Mouse (Mus musculus): Measurements from ENCODE around the gene Sf3b5.

Gene Sf3b5

DNA sequence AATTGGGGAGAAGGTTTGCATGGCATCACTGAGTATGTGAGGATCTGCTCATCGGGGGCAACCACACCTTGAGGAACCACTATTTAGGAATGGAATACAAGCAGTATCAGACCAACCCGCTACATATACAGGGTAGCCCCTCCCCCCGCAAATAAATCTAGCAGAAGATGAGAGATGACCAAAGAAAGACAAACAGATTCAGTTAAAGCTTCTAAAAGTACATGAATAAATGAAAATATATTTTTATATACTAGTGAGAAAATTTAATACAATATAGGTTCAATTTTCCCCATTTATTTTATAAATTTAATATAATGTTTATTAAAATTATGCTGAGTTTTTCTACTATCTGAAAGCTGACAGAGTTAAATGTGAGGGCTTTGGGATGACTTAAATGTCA is at the start of gene Sf3b5:
Gene Sf3b5 (plus strand): TSS at position 301 of the 400 bp plus-strand sequence.
- DNase-seq (ENCODE audit: low spot score) = no peak

DNA sequence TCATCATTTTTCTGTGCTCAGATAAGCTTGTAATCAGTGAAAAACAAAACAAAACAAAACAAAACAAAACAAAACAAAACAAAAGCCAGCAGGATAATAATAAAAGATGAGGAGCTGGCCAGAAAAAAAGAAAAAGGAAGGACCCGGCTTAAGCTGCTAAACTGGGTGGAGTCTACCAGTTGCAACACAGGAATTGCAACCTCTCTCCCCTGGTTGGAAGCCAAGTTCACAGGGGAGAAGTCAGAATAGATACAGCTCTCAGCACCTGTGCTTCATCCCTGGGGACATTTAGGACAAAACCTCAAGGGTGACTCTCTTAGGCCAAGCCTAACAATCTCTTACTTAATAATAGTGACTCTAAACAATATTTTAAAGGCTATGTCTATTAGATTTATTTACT is 49.3 kb upstream of the Sf3b5 start:
- no peak for DNase-seq (ENCODE audit: low spot score)

DNA sequence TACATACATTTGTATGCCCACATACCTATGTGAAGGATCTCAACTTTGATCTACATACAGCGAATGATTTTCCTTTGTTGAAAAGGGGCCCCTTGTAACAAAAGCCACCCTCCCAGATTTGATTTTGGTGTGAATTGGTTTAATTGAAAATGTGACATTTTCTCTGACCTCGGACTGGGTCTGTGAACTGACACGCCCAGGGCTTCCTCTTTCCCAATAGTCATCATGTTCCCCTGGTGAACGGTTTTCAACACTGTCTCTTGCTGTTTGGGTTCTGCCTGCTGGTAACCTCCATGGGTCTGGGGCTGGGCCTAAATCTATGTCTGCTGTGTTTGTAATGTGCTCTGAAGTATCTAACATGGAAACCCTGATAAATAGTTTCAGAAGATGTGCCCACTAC is 47.9 kb upstream of the Sf3b5 start:
- DNase-seq (ENCODE audit: low spot score) = no peak

DNA sequence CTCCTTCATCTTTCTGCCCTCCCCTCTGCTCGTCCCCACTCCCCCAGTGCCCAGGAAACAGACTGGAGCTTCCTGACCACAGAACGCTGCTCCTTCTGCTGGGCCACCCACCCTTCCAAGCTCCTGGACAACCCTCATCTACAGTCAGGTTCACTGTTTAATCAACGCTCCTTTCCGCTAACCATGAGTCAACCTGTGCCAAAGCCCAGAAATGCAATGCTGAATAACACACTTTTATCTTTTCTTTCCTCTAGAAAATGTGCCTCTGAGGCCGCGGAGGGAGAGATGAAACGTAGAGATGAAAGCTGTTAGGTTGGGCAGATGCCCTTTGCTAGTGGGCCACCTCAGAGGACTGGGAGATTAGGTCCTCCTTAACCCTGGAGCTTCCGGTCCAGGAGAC is 43.6 kb upstream of the Sf3b5 start:
- no peak for DNase-seq (ENCODE audit: low spot score)

DNA sequence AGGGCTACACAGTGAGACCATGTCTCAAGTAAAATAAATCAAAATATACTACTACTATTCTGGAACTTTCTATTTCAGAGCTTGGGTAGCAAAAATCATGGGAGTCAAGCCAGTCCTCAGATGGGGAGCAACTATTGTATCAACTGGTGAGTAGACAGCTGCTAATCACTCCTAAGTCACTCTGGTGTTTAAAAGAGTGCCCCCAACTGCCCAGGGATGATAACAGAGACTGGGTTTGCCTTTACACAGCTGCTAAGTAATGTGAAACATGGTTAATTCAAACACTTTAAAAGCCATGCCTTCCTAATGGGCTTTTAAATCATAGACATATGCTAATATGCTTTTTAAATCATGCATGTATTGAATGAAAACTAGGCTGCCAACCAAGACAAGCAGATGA is 42.9 kb upstream of the Sf3b5 start:
- no peak for DNase-seq (ENCODE audit: low spot score)

DNA sequence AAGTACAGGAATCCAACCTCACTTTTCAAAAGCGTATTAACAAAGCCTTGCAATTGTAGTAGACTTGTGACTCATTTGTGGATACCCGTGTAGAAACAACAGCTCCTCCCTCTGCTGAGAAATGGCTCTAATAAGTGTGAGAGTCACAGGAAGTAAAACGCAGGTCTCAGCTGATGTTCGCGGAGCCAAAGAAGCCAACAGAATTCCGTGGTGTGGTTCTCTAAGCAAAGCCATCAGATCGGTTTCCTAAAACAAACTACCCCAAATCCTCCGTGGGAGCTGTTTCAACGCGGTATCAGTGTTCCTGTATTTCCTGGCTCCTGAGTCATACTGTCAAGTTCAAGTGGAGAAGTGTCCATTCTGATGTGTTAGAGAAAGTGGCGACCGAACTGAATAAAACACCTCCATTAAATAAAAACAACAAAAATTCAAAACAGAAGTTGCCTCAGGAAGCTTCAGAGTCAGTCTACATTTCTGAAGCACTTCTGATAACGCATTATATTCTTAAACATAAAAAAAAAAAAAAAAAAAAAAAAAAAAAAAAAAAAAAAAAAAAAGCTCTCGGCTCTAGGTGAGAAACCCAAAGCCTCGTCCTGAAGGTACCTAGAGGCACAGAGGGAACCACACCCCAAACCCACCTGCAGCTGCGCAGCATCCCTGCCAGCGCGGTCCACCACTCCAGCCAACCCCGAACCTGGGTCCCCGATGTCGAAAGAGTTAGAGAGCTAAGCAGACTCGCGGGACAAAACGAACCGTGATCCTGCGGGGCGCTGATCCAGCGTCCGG is 41.6 kb upstream of the Sf3b5 start:
- DNase-seq (ENCODE audit: low spot score) = no peak

DNA sequence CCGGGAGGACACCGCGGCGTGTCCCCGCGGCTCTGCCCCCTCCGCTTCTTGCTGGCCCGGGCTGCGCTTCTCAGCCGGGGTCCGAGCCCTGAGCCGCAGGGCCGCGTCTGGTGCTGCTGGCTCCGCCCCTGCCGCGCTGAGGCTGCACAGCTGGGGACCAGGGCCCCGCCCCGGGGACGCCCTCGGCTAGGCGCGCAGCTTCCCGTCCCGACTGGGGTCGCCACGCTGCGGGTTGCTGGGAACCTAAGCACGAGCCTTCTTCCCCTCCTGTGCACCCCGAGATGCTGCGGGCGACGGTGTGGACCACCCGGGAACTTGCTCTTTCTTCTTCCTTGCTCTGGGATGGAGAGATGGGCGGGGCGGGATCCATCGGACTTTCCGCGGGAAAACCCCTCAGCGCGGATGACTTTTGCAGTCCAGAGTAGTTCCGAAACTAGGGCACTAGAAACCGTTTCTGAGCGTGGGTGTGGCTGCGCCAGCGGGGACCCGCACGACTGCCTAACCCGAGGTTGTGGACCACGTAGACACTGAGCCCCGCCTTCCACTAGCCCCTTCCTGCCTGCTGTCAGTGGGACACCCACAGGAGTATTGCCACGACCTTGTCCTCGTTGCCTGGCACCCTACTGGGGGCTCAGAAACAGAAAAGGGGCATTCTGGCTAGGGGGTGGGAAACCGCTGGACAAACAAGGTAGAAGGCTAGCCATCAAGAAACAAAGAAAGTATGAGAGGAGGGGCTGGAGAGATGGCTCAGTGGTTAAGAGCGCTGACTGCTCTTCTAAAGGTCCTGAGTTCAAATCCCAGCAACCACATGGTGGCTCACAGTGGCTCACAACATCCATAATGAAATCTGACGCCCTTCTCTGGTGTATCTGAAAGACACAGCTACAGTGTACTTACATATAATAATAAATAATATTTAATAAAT is 40.7 kb upstream of the Sf3b5 start, which contains the start of gene Stx11:
Gene Stx11 (minus strand): TSS at position 148 of the 925 bp plus-strand sequence.
- DNase-seq (ENCODE audit: low spot score) = peak; percentile 21

DNA sequence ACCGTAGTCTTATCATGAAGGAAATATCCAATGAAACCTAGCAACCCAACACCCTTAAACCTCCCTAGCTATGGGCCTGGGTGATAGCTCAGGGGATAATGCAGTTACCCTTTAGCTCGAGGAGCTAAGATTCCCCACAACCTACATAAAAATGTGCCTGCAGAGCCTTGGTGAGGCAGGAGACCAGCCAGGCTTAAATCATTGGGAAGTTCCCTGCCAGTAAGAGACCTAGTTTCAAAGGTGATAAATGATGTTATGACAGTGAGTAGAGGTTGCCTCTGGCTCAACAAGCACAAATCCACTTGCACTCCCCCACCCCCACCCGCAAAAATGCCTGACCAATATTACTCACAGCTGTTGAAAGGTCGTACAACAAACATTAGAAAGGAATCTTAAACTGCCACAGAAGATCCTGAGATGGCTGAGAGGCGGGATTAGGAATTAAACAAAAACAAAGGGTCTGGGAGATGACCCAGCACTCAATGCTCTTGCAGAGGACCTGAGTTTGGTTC is 39.4 kb upstream of the Sf3b5 start:
- no peak for DNase-seq (ENCODE audit: low spot score)

DNA sequence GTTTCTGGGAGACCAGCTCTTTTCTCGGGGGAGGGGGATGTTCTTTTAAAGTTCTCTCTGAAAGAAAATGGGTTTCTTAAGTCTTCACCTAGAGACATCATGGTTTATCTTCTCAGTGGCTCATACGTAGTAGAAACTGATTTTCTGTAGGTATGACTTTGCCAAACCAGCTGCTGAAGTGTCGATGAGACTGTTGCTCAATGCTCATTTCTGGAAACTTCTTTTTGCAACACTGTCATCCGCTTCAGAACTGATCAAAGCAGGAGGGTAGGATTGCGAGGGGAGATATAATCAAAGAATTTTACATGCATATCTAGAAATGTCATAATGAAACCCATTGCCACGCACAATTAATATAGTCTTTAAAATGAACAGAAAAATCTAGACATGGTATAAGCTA is 30.6 kb upstream of the Sf3b5 start:
- DNase-seq (ENCODE audit: low spot score) = no peak

DNA sequence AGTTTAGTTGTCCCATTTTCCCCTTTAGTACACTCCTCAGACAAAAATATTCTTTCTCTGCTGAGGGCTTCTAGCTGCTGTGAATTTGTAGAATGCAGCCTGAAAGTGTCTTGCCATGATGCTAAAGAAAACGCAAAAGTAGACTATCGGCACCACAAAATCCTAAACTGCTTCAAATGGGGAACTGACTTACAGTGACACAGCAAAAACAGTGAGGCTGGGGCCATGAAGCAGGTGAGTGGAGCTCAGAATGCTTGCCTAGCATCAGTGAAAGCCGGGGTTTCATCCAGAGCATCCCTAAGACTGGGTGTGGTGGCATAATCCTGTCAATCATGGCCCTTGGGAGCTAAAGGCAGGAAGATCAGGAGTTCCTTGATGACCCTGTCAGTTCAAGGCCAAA is 29.7 kb upstream of the Sf3b5 start:
- DNase-seq (ENCODE audit: low spot score) = no peak

DNA sequence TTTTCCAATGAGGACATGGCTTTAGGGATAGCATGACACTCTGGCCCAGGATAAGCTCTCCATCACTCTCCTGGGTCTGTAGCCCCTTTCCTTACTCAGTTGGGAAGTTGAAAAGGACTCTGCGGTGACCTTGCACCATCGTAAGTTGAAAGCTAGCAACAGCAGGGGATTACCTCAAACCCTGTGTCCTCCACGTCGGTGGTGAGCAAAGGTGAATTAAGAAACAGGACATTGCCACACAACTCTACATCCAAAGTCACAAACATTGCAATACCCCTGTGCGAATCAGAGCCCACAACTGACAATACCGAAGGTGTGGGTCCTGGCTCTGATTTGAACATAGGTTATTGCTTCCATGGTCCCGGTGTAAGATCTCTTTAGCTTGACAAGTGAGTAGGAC is 29.2 kb upstream of the Sf3b5 start:
- no peak for DNase-seq (ENCODE audit: low spot score)

DNA sequence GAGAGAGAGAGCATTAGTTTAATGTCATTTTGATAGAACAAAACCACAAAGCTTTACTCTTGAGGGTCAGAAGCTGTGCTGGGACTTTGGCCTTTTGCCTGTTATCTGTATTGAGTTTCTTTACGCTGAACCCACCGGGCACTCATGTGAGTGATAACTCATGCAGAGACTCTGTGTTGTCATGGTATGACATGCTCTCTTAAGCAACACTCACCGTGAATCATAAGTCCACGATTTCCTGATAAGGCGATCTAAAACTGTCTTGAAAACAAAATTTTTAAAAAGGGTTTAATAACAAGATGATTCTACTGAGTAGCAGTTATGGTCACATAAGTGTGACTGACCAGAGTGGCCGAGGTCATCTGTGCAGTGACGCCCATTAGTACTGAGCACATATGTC is 28.6 kb upstream of the Sf3b5 start:
- DNase-seq (ENCODE audit: low spot score) = no peak

DNA sequence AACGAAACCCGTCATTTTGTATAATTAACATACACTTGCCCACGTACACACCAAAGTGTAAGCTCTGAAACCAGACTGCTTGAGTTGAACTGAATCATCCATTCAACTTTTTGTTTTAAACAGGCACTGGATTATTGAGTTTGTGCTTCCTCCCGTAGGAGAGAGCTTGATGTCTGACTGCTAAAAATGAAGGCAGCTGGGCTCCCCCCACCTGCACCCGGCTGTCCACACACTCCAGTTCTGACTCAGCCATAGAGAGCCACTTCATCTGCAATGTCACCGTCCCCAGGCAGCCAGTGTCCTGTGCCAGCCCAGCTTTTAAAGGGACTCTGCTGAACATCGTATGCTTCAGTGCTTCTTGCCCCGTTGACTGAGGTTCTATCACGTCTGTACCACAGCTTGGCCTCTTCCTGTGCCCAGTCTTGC is 27.3 kb upstream of the Sf3b5 start:
- DNase-seq (ENCODE audit: low spot score) = no peak

DNA sequence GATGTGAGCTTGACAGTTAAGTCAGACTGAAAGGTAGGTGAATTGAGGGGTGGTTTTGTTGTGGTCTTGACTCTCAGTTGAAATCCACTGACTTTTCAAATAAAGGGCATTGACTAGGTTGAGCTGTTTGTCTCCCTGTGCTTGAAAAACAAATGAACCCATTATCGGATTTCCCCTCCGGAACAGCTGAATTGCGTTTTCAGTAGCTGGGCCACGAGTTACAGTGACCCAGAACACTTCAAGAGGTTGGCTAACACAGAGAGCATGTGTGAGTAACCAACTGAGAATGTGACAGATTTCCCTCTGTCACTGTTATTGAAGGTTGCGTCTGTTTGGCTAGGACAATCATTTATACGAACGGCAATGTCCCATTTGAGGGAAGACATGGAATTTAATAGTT is 24.1 kb upstream of the Sf3b5 start:
- no peak for DNase-seq (ENCODE audit: low spot score)

DNA sequence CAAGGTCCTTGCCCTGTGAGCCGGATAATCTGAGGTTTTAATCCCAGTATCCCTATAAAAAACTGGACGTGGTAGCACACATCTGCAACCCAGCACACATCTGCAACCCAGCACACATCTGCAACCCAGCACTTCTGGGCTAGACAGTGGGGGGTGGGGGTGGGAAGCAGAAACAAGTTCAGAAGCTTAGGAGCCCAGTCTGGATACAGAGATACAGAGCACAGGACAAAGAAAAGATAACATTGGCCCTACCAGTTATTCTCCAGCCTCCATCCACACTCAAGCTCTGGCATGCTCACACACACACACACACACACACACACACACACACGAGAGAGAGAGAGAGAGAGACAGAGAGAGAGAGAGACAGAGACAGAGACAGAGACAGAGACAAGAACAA is 21.6 kb upstream of the Sf3b5 start:
- DNase-seq (ENCODE audit: low spot score) = no peak

DNA sequence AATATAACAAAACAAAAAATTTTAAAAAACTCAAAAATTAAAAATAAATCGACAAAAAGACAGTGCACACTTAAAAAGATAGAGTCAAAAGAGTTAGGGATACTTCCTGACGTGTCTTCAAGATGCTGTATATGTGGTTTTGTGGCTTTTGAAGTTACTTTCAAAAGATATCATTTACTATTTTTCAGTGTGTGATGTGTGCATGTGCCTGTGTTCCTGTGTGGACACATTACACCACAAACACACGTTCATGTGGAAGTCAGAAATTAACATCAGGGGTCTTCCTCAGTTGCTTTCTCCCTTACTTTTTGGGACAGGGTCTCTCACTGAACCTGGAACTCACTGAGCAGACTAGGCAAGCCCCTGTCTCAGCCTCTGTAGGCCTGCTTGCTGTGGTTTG is 20.1 kb upstream of the Sf3b5 start:
- no peak for DNase-seq (ENCODE audit: low spot score)

DNA sequence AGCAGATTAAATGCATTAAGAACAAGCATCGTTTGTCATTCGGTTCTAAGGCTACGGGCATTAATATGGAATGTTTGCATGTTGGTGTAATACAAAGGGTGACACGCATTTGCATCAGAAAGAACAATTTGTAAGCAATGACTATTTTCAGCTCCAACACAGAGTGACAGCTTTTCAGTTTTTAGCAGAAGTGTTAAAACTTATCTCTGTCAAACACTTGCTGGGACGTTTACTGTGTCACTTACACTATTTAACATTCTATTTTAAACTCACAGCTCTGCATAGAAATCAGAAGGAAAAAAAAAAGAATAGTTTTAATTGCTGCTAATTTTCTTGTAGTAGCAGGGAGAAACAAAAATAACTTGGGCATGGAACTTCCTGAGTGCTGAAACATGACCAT is 18.7 kb upstream of the Sf3b5 start:
- DNase-seq (ENCODE audit: low spot score) = no peak

DNA sequence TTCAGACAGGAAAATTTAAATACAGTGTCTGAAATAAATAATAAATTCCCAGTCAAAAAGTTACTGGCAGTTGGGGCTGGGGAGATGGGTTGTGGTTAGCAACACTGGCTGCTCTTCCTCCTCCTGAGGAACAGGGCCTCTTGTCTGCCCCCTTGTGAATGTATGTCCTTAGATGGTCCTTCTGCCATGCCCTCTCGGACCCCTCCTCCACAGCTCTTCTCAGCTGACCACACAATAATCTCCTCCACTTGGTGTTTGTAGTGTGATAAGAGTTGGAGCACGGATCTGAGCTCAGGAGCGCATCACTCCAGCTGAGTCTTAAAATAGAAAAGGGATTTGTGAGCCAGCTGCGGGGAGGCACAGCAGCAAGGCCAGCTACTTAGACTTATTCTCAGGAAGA is 18.2 kb upstream of the Sf3b5 start:
- DNase-seq (ENCODE audit: low spot score) = no peak

DNA sequence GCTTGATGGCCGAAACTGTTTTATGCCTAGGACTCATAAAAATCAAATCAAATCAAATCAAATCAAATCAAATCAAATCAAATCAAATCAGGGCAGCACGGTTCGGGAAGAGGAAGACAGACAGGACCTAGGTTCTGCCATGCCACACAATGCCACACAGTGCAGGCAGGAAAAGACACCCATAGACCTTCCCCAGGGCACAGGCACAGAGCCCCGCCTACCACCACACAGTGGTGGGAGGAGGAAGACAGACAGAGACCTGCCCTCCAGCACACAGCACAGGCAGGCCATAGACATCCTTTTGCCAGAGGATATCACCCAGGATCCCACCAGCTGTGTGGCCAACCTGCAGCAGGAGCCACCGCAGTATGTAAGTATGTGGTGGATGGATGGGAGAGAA is 13.2 kb upstream of the Sf3b5 start:
- no peak for DNase-seq (ENCODE audit: low spot score)

DNA sequence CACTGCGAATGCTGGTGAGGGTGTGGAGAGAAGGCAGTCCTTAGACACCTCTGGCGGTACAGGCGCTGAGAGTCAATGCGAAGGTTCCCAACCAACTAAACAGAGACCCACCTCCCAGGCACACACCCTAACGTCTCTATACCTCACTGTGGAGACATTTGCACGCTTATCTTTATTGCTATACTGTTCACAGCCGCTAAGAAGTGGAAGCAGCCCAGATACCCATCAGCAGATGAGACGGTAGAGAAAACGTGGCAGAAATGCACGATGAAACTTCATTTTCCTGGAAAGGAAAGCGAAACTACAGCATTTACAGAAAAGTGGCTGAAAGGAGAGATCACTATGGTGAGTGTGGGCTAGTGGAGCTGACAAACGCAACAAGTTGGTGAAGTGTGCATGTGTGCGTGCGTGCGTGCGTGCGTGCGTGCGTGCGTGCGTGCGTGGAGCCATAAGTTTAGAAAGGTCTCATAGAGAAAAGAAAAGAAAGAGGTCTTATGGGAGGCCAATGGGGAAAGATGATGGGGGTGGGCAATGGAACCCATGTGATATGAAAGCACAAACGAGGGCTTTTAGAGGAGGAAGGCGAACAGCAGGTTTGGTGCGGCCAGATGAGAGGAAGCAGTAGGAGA is 11.6 kb upstream of the Sf3b5 start:
- DNase-seq (ENCODE audit: low spot score) = no peak

DNA sequence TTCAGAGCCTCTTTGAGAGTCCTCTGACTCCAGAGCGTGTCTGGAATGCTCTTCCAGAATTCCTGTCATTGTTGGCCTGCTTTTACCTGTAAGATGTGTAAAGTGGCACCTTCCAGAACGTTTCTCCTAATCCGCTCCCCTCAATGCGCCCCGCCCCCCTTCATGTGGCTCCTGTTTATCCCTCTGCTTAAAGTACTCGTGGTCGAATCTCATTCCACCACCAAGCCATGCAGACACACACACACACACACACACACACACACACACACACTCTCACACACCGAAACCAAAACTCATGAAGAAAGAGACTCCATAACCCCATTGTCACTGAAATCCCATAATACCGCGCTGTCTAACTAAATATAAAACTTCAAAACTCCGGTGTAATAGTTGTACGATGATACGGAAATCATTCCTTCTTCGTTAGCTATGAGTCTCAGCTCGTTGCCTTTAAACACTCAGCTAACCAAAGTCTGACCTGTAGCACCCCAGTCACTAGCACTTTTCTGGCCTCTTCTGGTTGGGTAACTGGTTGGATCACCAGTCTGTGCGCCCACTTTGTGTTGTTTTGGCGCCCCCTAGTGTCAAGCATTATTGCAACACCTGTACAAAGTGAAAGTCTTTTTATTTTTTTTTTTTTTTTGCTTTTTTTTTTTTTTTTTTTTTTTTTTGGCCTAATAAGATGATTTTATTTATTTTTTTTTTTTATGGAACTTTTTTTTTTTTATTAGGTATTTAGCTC is 8.2 kb upstream of the Sf3b5 start:
- peak; percentile 84 for DNase-seq (ENCODE audit: low spot score)

Data from ovary, postnatal 14 days (tissue).